Mouse (Mus musculus) heart, embryonic 13.5 days (tissue): Measurements from ENCODE around the gene Fh1. TPM values are rescaled to one million over a fixed set of nuclear protein-coding genes. Genes with fewer than 3 reads are reported as not detected.

Experiments used
- ATAC-seq: fragments of 200-750 bp; cut with Nextera tagmentation; 2 replicates; pipeline ENCODE4 v1.8.0; 2017; ENCODE audit warnings: moderate TSS enrichment; ENCODE audit not compliant: insufficient number of reproducible peaks, low FRiP score, low TSS enrichment; ENCODE audit errors: extremely low read depth
- H3K27ac ChIP-seq: fragments of 300-500 bp; sonication (generic); replicated peaks from 2 replicates; pipeline ENCODE4 v1.5.1; 2015; ENCODE audit warnings: moderate library complexity, mild to moderate bottlenecking, inconsistent platforms
- H3K27me3 ChIP-seq: fragments of 300-500 bp; sonication (generic); replicated peaks from 2 replicates; pipeline ENCODE4 v1.6.1; 2015; ENCODE audit warnings: mild to moderate bottlenecking, inconsistent platforms
- H3K36me3 ChIP-seq: fragments of 300-500 bp; sonication (generic); 2 replicates; pipeline ENCODE4 v1.6.1; 2015; ENCODE audit warnings: mild to moderate bottlenecking, inconsistent platforms
- H3K4me1 ChIP-seq: fragments of 300-500 bp; sonication (generic); 2 replicates; pipeline ENCODE4 v1.6.1; 2015; ENCODE audit warnings: inconsistent platforms
- H3K4me2 ChIP-seq: fragments of 300-500 bp; sonication (generic); 2 replicates; pipeline ENCODE4 v1.6.1; 2015; ENCODE audit warnings: inconsistent platforms, mild to moderate bottlenecking, moderate library complexity
- H3K4me3 ChIP-seq: fragments of 300-500 bp; sonication (generic); 2 replicates; pipeline ENCODE4 v1.5.1; 2015; ENCODE audit warnings: moderate library complexity, mild to moderate bottlenecking, inconsistent platforms
- H3K9ac ChIP-seq: fragments of 300-500 bp; sonication (generic); 2 replicates; pipeline ENCODE4 v1.6.1; 2015; ENCODE audit warnings: inconsistent platforms, mild to moderate bottlenecking, moderate library complexity
- H3K9me3 ChIP-seq: fragments of 300-500 bp; sonication (generic); 2 replicates; pipeline ENCODE4 v1.6.1; 2016; ENCODE audit warnings: inconsistent platforms
- WGBS: fragments of 180-500 bp; shearing (Covaris S2); methylation state at CpG from one replicate; pipeline ENCODE4 v1.1.7; 2015; ENCODE audit warnings: mixed read lengths; 5-methylcytosine and 5-hydroxymethylcytosine counted together
- polyA plus RNA-seq: library from polyadenylated mRNA; unstranded; fragments of >200 nt; fragmentation: Nextera tagmentation; extraction: Ambion mirVana; gene quantifications from 2 replicates; pipeline ENCODE4 v1.2.1, GENCODE M21; 2015

Gene Fh1
- polyA plus RNA-seq, 1 experiment from 2014 or later, result 211 TPM

- Histone ChIP-seq H3K27ac (no peak overlapping the region), H3K9me3 (no peaks in the 10 kb centered on the region), H3K36me3 (no peaks in the 10 kb centered on the region), H3K4me2 (no peak overlapping the region), H3K27me3 (no peaks in the 10 kb centered on the region), H3K4me3 (no peak overlapping the region), H3K4me1 (no peaks in the 10 kb centered on the region), H3K9ac (no peak overlapping the region)
- WGBS, result 68% methylated on average over 2 of the region's 2 CpGs
- no peak for ATAC-seq
Observed at GRCm38 (mm10) chr1:175578425-175579096, 46.9 kb downstream of the Fh1 start.

GRCm38 (mm10) chr1:175574129-175574528 lies 51.3 kb downstream of the Fh1 start:
- H3K4me1 ChIP-seq, result no peaks in the 10 kb centered on the region
- no peak overlapping the region for H3K27ac ChIP-seq
- H3K4me2 ChIP-seq, result no peak overlapping the region
- no peaks in the 10 kb centered on the region for H3K9me3 ChIP-seq
- no peaks in the 10 kb centered on the region for H3K27me3 ChIP-seq
- H3K36me3 ChIP-seq, result no peaks in the 10 kb centered on the region
- H3K9ac ChIP-seq, result no peak overlapping the region
- no peak overlapping the region for H3K4me3 ChIP-seq
- WGBS, result 70% methylated on average over 2 of the region's 2 CpGs
- ATAC-seq, result no peak

GRCm38 (mm10) chr1:175565579-175566103 lies 59.8 kb downstream of the Fh1 start:
- no peaks in the 10 kb centered on the region for H3K27me3 ChIP-seq
- no peak for ATAC-seq
- H3K27ac ChIP-seq, result no peak overlapping the region
- H3K36me3 ChIP-seq, result no peaks in the 10 kb centered on the region
- no peaks in the 10 kb centered on the region for H3K9me3 ChIP-seq
- no peak overlapping the region for H3K4me3 ChIP-seq
- no peaks in the 10 kb centered on the region for H3K4me1 ChIP-seq
- H3K4me2 ChIP-seq, result no peak overlapping the region
- no peak overlapping the region for H3K9ac ChIP-seq
- WGBS, result 63% methylated on average over 6 of the region's 6 CpGs

GRCm38 (mm10) chr1:175564321-175564720 lies 61.1 kb downstream of the Fh1 start:
- Histone ChIP-seq H3K36me3 (no peaks in the 10 kb centered on the region), H3K27ac (no peak overlapping the region), H3K9ac (no peak overlapping the region), H3K4me3 (no peak overlapping the region), H3K27me3 (no peaks in the 10 kb centered on the region), H3K4me1 (no peaks in the 10 kb centered on the region), H3K4me2 (no peak overlapping the region), H3K9me3 (no peaks in the 10 kb centered on the region)
- no peak for ATAC-seq
- 86% methylated on average over 4 of the region's 4 CpGs for WGBS

GRCm38 (mm10) chr1:175562379-175562778 lies 63.1 kb downstream of the Fh1 start:
- Histone ChIP-seq H3K27ac (no peak overlapping the region), H3K9me3 (no peaks in the 10 kb centered on the region), H3K4me3 (no peak overlapping the region), H3K27me3 (no peaks in the 10 kb centered on the region), H3K36me3 (no peaks in the 10 kb centered on the region), H3K4me2 (no peak overlapping the region), H3K4me1 (no peaks in the 10 kb centered on the region), H3K9ac (no peak overlapping the region)
- ATAC-seq, result no peak
- 54% methylated on average over 2 of the region's 2 CpGs for WGBS

GRCm38 (mm10) chr1:175561806-175562205 lies 63.6 kb downstream of the Fh1 start:
- H3K4me3 ChIP-seq, result no peak overlapping the region
- H3K27ac ChIP-seq, result no peak overlapping the region
- no peak overlapping the region for H3K4me2 ChIP-seq
- H3K4me1 ChIP-seq, result no peaks in the 10 kb centered on the region
- no peaks in the 10 kb centered on the region for H3K9me3 ChIP-seq
- ATAC-seq, result no peak
- H3K27me3 ChIP-seq, result no peaks in the 10 kb centered on the region
- H3K36me3 ChIP-seq, result no peaks in the 10 kb centered on the region
- no peak overlapping the region for H3K9ac ChIP-seq

GRCm38 (mm10) chr1:175554641-175555040 lies 70.8 kb downstream of the Fh1 start:
- ATAC-seq, result no peak

GRCm38 (mm10) chr1:175552474-175552873 lies 73.0 kb downstream of the Fh1 start:
- Histone ChIP-seq H3K36me3 (no peaks in the 10 kb centered on the region), H3K4me3 (no peak overlapping the region), H3K4me1 (no peaks in the 10 kb centered on the region), H3K9ac (no peak overlapping the region), H3K4me2 (no peak overlapping the region), H3K27me3 (no peaks in the 10 kb centered on the region), H3K9me3 (no peaks in the 10 kb centered on the region), H3K27ac (no peak overlapping the region)
- 60% methylated on average over 3 of the region's 3 CpGs for WGBS
- no peak for ATAC-seq

More at GRCm38 (mm10) chr1:175554641-175555040, 70.8 kb downstream of the Fh1 start:
- H3K4me2 ChIP-seq, result no peak overlapping the region
- H3K4me1 ChIP-seq, result no peaks in the 10 kb centered on the region
- H3K27me3 ChIP-seq, result no peaks in the 10 kb centered on the region
- H3K9me3 ChIP-seq, result no peaks in the 10 kb centered on the region
- no peak overlapping the region for H3K9ac ChIP-seq
- H3K36me3 ChIP-seq, result no peaks in the 10 kb centered on the region
- H3K4me3 ChIP-seq, result no peak overlapping the region
- 77% methylated on average over 1 of the region's 1 CpGs for WGBS
- no peak overlapping the region for H3K27ac ChIP-seq

- H3K4me3 ChIP-seq, result no peak overlapping the region
- no peak overlapping the region for H3K9ac ChIP-seq
- no peak overlapping the region for H3K4me2 ChIP-seq
- ATAC-seq, result no peak
- no peaks in the 10 kb centered on the region for H3K36me3 ChIP-seq
- no peaks in the 10 kb centered on the region for H3K27me3 ChIP-seq
- H3K27ac ChIP-seq, result no peak overlapping the region
- no peaks in the 10 kb centered on the region for H3K4me1 ChIP-seq
- 64% methylated on average over 1 of the region's 1 CpGs for WGBS
- no peaks in the 10 kb centered on the region for H3K9me3 ChIP-seq
Observed at GRCm38 (mm10) chr1:175550586-175550985, 74.8 kb downstream of the Fh1 start.

Other genes with a start within 250 kb of the Fh1 start
- 0.53 and 1.1 TPM in 2 replicates for gene Rgs7, start 133.1 kb downstream of the Fh1 start, polyA plus RNA-seq
- gene Kmo, start 5.3 kb downstream of the Fh1 start, polyA plus RNA-seq, result 0.07 and 0.17 TPM in 2 replicates
- 10.9 and 14.5 TPM in 2 replicates for gene Opn3, start 67.1 kb upstream of the Fh1 start, polyA plus RNA-seq
- 3.5 and 3.7 TPM in 2 replicates for gene Chml, start 67.3 kb upstream of the Fh1 start, polyA plus RNA-seq
- gene Wdr64, start 73.0 kb upstream of the Fh1 start, polyA plus RNA-seq, result not detected in 2 replicates